Mouse (Mus musculus): ENCODE data around the gene Calr.

The Calr gene

DNA sequence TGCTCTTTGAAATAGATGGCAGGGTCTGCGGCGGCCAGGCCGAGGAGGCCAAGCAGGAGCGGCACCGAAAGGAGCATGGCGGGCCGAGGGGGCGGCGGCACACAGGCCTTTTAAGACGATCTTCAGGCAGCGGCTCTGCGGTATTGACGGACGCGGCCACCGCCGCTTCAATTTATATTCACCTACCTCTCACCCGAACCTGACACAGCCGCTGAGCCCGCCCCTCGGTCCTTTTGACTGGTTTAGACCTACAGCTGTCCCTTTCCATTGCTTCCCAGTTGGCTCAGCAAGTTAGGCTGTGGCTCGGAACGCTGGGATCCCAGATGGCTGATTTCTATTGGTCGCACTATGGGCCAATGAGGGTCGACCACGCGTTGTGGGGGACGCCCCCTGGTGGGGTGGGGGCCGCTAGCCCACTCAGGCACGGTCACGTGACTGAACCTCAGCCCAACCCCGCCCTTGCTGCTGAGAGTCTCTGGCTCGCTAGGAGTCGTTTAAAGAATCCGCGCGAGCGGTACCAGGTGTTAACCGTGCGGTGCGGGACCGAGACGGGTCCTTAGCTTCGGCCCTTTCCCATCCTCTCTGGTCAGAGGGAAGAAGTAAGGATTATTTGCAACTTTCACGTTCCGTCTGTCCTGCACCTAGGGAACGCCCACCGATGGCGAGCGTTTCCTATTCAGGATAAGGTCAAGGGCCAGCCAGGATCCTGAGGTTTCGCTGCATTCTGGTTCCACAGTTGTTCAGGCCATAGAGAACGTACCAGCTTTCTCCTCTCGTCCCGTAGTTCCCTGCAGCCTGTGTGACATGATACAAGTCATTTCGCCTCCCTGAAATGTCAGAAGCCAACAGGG, at the start of gene Calr:
Calr (minus strand) TSS at position 213 of the 851 bp plus-strand sequence.
- peak; percentile 100 for DNase-seq (ENCODE audit: low spot score)

GRCm38 (mm10) chr8:84895963-84896362, 49.2 kb upstream of the Calr start:
- no peak for DNase-seq (ENCODE audit: low spot score)

- peak; percentile 94 for DNase-seq (ENCODE audit: low spot score)
Measured at GRCm38 (mm10) chr8:84893709-84894134, 47.0 kb upstream of the Calr start, which contains the start of gene Gcdh. Gene Gcdh, minus strand, starts transcription at chr8:84893921.

- DNase-seq (ENCODE audit: low spot score), result no peak
Measured at GRCm38 (mm10) chr8:84892993-84893708, 46.4 kb upstream of the Calr start.

GRCm38 (mm10) chr8:84889141-84889540, 42.4 kb upstream of the Calr start:
- DNase-seq (ENCODE audit: low spot score), result no peak

DNA sequence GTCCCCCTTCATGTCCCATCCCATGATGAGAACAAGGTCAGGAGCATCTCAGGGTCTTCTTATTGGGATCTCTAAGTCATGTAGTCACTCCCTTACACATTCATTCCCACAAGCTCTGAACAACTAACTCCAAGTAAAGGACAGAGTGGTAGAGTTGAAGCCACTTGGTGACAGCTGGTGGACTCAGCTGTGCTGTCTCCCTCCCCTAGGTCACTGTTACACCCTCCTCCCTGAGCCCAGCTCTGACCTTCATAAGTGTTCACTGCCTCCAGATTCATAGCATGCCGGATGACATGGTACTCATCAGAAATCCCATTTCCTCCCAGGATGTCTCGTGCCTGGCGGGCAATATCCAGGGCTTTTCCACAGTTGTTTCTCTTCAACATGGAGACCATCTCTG, 41.5 kb upstream of the Calr start:
- DNase-seq (ENCODE audit: low spot score), result no peak

DNA sequence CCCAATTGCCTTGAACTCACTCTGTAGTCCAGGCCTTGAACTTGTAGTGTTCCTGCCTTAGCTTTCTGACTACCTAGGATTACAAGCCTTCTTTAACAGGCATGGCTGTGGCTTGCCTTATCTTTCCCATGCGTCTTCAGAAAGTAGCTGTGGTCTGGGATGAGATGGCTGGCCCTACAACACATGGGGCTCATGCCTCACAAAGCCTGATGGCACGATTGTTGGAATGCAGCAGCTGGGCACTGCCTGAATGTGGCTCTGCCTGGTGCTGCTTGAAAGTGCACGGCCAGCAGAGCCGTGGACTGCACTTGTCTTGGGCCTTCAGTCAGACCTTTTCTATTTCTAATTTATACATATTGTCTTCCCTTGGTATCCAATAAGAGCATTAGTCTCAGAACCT, 38.0 kb upstream of the Calr start:
- no peak for DNase-seq (ENCODE audit: low spot score)

DNA sequence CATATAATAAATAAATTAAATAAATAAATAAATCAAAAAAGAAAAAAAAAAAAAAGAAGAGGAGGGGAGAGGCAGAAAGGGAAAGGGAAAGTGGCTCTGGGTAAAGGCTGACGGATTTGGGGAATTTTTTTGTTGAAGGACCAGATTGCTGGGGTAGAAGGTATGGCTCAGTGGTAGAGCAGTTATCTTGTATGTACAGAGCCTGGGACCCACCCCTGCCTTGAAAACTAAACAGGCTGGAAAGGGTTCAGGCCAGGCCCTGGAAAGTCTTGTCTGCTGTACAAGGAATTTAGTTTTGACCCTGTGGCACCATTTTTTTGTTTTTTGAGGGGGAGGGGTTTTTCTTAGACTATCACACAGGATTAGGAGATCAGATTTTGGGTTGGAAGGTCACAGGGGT, 32.2 kb upstream of the Calr start:
- DNase-seq (ENCODE audit: low spot score), result no peak

DNA sequence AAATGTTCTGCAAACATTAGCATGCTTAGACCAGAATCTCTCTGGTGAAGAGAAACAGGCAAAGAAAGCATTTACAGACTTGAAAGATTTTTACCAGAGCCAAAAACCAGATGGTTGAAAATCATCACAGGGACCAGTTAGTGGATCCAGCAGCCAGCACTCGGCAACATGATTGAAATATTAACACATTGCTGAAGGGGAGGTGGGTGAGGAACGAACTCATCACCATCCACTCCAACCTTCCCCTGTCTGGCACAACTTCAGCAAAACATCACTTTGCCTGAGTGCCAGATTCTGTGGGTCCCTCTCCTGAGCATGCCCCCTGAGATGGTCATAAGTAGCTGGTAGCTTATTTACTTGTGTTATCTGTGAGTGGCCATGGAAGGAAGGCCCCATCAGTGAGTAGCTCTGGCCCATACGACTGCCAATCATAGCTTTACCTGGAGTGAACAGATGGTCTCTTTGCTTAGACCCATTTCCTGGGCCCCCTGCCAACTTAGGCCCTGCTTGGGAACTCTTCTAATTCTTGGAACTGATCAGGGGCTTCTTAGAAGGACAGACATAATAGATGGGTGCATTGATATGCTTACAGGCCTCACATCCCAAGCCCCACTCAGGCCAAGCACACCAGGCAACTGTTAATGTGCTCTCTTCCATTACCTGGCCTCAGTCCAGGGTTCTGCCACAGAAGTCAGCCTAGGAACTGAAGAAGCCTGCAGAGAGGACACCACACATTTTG, 30.7 kb upstream of the Calr start:
- DNase-seq (ENCODE audit: low spot score), result no peak

DNA sequence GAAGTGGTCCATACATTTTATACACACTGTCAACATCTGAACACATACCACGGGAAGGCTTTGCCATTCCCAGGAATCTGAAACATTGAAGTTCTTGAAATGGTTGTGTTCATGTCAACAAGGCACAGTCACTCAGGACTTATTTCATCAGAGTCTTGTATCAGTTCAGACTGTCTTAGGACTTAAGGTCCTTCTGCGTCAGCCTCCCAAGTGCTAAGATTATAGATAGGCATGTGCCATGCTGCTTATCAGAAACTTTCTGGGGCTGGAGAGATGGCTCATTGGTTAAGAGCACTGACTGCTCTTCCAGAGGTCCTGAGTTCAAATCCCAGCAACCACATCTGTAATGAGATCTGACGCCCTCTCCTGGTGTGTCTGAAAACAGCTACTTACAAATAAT, 27.6 kb upstream of the Calr start:
- DNase-seq (ENCODE audit: low spot score), result no peak

DNA sequence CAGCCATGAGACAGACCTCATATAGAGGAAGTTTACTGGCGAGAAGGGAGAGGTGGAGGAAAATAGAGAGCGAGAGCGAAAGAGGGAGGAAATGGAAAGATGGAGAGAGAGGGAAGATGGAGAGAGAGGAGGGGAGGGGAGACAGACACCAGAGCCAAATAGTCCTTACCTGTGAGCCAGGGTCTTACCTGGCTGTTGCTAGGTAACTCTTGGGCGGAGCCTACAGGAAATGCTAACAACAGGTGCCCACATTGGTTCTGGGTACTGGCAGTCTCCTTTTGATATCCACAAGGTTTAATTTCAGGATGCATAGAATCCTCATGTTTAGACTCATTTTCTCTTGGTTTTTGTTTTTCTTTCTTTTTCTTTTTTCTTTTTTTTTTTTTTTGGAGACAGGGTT, 26.3 kb upstream of the Calr start:
- DNase-seq (ENCODE audit: low spot score), result no peak

DNA sequence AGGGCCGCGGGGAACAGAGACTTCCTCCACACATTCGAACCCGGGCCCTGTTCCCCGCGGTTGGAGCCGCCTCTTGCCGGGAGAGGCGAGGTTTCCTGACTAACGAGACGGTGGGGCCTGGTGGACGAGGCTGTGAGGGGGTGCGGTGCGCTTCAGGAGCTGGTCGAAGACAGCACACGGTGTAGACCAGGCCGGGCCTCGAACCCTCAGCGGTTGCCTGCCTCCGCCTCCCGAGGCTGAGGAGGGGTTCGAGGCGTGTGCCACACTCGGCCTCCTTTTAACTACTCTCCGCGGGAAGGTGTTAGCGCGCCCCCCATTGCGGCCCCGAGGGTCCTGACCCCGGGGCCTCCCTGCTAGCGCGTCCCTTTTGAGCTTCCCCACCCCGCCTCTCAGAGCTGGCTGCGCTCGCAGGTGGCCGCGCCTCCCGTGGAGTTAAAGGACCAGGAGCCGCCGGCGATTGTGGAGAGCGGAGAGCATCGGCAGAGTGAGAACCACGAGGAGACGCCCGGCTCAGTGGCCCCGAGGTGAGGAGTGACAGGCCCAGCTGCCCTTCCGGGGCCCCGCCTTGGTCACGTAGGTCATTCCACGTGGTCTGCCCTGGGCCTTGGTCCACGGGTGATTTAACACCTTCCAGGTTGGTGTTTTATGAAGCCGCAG, 25.7 kb upstream of the Calr start:
- no peak for DNase-seq (ENCODE audit: low spot score)

DNA sequence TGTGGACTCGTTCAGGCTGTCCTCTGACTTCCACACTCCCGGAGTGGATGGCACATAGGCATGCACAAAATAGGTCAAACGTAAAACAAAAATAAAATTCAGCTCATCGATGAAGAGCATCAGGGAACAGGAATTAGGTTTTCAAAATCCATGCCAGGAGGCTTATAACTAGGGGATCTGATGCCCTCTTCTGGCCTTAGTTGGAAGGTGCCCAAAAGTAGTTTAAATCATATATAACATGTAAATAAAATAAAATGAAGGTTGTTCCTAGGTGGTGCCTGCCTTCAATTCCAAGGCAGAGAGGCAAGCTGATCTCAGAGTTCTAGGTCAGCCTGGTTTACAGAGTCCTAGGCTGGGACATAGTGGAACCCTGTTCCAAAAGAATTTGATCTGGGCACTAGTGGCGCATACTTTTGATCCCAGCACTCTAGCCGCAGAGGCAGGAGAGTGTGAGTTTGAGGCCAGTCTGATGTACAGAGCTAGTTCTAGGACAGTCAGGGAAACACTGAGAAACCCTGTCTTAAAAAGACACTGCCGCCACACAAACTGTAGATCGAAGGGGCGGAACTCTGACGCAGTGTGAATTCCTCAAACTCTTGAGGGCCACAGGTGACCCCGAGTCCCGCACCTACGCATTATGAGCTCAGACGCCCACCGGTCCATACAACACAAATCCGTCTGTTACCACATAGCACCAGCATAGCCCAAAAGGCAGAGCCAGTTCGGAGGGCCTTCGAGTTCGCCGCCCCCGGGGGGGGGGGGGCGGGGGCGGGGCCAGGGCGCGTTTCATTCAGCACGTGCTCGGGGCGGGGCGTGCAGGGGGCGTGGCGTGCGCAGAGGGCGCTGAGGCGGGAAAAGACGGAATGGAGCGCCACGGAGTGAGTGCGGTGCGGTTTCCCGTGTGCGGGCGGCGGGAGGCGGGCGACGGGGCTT, 24.9 kb upstream of the Calr start, which contains the start of gene Syce2:
Syce2 (plus strand) TSS at position 736 of the 933 bp plus-strand sequence.
- peak; percentile 56 for DNase-seq (ENCODE audit: low spot score)

GRCm38 (mm10) chr8:84856864-84857441, 10.2 kb upstream of the Calr start, which contains the start of gene Farsa:
Gene Farsa, plus strand, starts transcription at chr8:84856989.
- DNase-seq (ENCODE audit: low spot score), result peak; percentile 94

GRCm38 (mm10) chr8:84856434-84856833, 9.7 kb upstream of the Calr start:
- DNase-seq (ENCODE audit: low spot score), result no peak

DNA sequence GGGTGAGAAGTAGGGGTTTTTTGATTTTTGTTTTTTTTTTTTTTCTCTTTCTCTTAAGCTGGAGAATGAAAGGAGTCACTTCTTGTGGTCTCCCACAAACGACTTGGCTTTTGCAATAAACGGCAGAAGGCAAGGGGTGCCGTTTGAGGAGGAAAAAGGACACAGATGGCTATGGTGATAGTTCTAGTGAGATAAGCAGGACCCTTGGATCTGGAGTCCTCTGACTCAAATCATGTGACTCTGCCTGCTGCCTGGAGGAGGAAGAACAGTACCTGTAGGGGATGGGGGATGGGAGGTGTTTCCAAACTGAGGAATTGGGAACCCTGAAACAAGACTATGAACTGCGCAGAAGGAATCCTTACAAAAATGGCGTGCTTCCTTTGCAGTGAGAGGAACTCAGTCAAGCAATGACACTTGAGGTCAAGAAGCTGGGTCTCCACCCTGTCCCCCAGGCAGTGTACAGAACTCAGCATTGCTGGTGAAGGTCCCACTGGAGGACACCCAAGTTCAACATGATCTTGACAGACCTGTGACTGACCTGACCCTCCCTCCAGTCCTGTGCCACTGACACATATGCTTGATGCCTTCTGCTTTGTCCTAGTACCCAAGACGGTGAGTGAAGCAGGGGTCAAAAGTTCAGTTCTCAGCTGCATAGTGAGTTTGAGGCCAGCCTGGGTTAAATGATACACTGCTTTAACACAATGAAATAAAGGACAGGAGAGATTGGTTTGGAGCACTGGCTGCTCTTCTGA, 1.1 kb upstream of the Calr start:
- no peak for DNase-seq (ENCODE audit: low spot score)

GRCm38 (mm10) chr8:84846094-84846721, 526 bp downstream of the Calr start:
- DNase-seq (ENCODE audit: low spot score), result peak; percentile 51

GRCm38 (mm10) chr8:84845355-84846093, 1.2 kb downstream of the Calr start:
- DNase-seq (ENCODE audit: low spot score), result no peak
